Mouse (Mus musculus) liver, adult 2 months (tissue): ENCODE data around the gene Supt5.

ENCODE experiments used
- CTCF ChIP-seq: fragments of 200-500 bp; IDR thresholded peaks from 2 replicates; pipeline ENCODE4 v1.5.1; 2011; ENCODE audit warnings: low read depth, low read length, control low read depth
- POLR2A ChIP-seq: fragments of 200-500 bp; IDR thresholded peaks from 2 replicates; pipeline ENCODE4 v1.6.1; 2011; ENCODE audit warnings: low read length, control low read depth; ENCODE audit not compliant: insufficient read depth; ENCODE audit errors: extremely low read depth

GRCm38 (mm10) chr7:28370977-28371513 lies 32.5 kb upstream of the Supt5 start:
- no peak; the same call in 1 of the 2 replicates for TF ChIP-seq CTCF
- TF ChIP-seq POLR2A = no peak
